In genomic region chr4:81988796-81989195, GRCm38 (mm10) we compare ENCODE assay signal across 26 mouse cellular contexts.
A peak's percentile ranks its signal among the peaks of the same experiment; 100 is the strongest.
DNase-seq lines count a peak whose midpoint lies in the region; ATAC-seq and TF ChIP-seq lines count a peak whose summit lies in the region.
"Had no signal": no experiment of that assay in that cellular context is flagged by ENCODE, and none has a peak within 500 bp of the region (broad histone marks: within the 10 kb centered on the region; RNA-seq: fewer than 3 reads in every experiment).

No protein-coding gene starts in this region.

- no peaks in the 10 kb centered on the region for H3K36me3 ChIP-seq in hindbrain, postnatal 0 days (ENCODE audit: insufficient read depth, low read length)
- no peaks in the 10 kb centered on the region for H3K36me3 ChIP-seq in hindbrain, embryonic 12.5 days
- no peaks in the 10 kb centered on the region for H3K36me3 ChIP-seq in midbrain, embryonic 14.5 days (ENCODE audit: control insufficient read depth, insufficient read depth, low read length)
- H3K36me3 ChIP-seq in midbrain, embryonic 10.5 days, result no peaks in the 10 kb centered on the region
- H3K36me3 ChIP-seq: embryonic facial prominence, embryonic 13.5 days; embryonic facial prominence, embryonic 15.5 days; forebrain, embryonic 10.5 days; forebrain, embryonic 12.5 days; G1E had no signal

- H3K4me2 ChIP-seq in hindbrain, postnatal 0 days (ENCODE audit: low read depth, low read length), result no peak overlapping the region
- H3K4me2 ChIP-seq in hindbrain, embryonic 12.5 days (replicated peaks), result no peak overlapping the region
- no peak overlapping the region for H3K4me2 ChIP-seq in midbrain, embryonic 14.5 days (ENCODE audit: low read length)
- H3K4me2 ChIP-seq: embryonic facial prominence, embryonic 13.5 days; embryonic facial prominence, embryonic 15.5 days; forebrain, embryonic 12.5 days had no signal

- DNase-seq in cerebellum, postnatal 10 days, result peak; percentile 31 to 50
- no peak for DNase-seq in cerebellum, adult 11-12 months
- peak; percentile 18 for DNase-seq in hindbrain, postnatal 0 days (ENCODE audit: low spot score)
- DNase-seq in midbrain, embryonic 14.5 days, result peak; percentile 53
- no peak for DNase-seq in midbrain, embryonic 10.5 days (ENCODE audit: low spot score)
- DNase-seq: adrenal gland, adult 8-10 months; adrenal gland, postnatal 14 days; adrenal gland, postnatal 36 days; B cell, adult 2 months; cerebellum, adult 11 months; cerebellum, adult 2 months; cerebellum, adult 9-10 months; cerebellum, postnatal 36 days; embryo, embryonic 11 days had no signal

- H3K27ac ChIP-seq in hindbrain, postnatal 0 days, result no peak overlapping the region
- H3K27ac ChIP-seq in hindbrain, embryonic 12.5 days, result no peak overlapping the region
- no peak overlapping the region for H3K27ac ChIP-seq in midbrain, embryonic 14.5 days (replicated peaks; ENCODE audit: low read depth, low read length)
- H3K27ac ChIP-seq in midbrain, embryonic 10.5 days (replicated peaks), result no peak overlapping the region
- H3K27ac ChIP-seq: embryonic facial prominence, embryonic 13.5 days; embryonic facial prominence, embryonic 15.5 days; forebrain, embryonic 10.5 days; forebrain, embryonic 12.5 days had no signal

- H3K9me3 ChIP-seq in hindbrain, postnatal 0 days (ENCODE audit: low read length), result no peaks in the 10 kb centered on the region
- H3K9me3 ChIP-seq in hindbrain, embryonic 12.5 days (replicated peaks), result no peaks in the 10 kb centered on the region
- no peaks in the 10 kb centered on the region for H3K9me3 ChIP-seq in midbrain, embryonic 14.5 days (ENCODE audit: control insufficient read depth, low read length)
- H3K9me3 ChIP-seq in midbrain, embryonic 10.5 days (replicated peaks), result no peaks in the 10 kb centered on the region
- H3K9me3 ChIP-seq: embryonic facial prominence, embryonic 13.5 days; embryonic facial prominence, embryonic 15.5 days; forebrain, embryonic 10.5 days; forebrain, embryonic 12.5 days; G1E had no signal

- 65% methylated on average over 2 of the region's 2 CpGs for WGBS in hindbrain, postnatal 0 days
- WGBS in hindbrain, embryonic 12.5 days, result 83% methylated on average over 2 of the region's 2 CpGs
- 78% methylated on average over 2 of the region's 2 CpGs for WGBS in midbrain, embryonic 14.5 days
- 89% methylated on average over 2 of the region's 2 CpGs for WGBS in midbrain, embryonic 10.5 days

- no peak overlapping the region for H3K9ac ChIP-seq in hindbrain, postnatal 0 days (replicated peaks; ENCODE audit: low read length)
- no peak overlapping the region for H3K9ac ChIP-seq in hindbrain, embryonic 12.5 days
- H3K9ac ChIP-seq in midbrain, embryonic 14.5 days (replicated peaks; ENCODE audit: low read length), result no peak overlapping the region
- H3K9ac ChIP-seq: embryonic facial prominence, embryonic 13.5 days; embryonic facial prominence, embryonic 15.5 days; forebrain, embryonic 12.5 days had no signal

- no peak overlapping the region for H3K4me3 ChIP-seq in hindbrain, postnatal 0 days (ENCODE audit: low read length)
- no peak overlapping the region for H3K4me3 ChIP-seq in hindbrain, embryonic 12.5 days
- no peak overlapping the region for H3K4me3 ChIP-seq in midbrain, embryonic 14.5 days (replicated peaks; ENCODE audit: low read depth, low read length)
- no peak overlapping the region for H3K4me3 ChIP-seq in midbrain, embryonic 10.5 days
- H3K4me3 ChIP-seq: embryonic facial prominence, embryonic 13.5 days; embryonic facial prominence, embryonic 15.5 days; erythroblast, embryonic 14.5 days; forebrain, embryonic 10.5 days; forebrain, embryonic 12.5 days had no signal

- TF ChIP-seq CTCF in hindbrain, postnatal 0 days (IDR thresholded peaks at IDR 0.05; ENCODE audit: low read depth), result no peak

- no peaks in the 10 kb centered on the region for H3K27me3 ChIP-seq in hindbrain, postnatal 0 days (ENCODE audit: insufficient read depth, low read length)
- H3K27me3 ChIP-seq in hindbrain, embryonic 12.5 days, result no peaks in the 10 kb centered on the region
- H3K27me3 ChIP-seq in midbrain, embryonic 14.5 days (ENCODE audit: control insufficient read depth, insufficient read depth, low read length), result no peaks in the 10 kb centered on the region
- no peaks in the 10 kb centered on the region for H3K27me3 ChIP-seq in midbrain, embryonic 10.5 days (ENCODE audit: low read depth, poor library complexity, severe bottlenecking)
- H3K27me3 ChIP-seq: CH12.LX; embryonic facial prominence, embryonic 13.5 days; embryonic facial prominence, embryonic 15.5 days; forebrain, embryonic 12.5 days; Patski had no signal

- ATAC-seq in hindbrain, postnatal 0 days, result no peak
- ATAC-seq in hindbrain, embryonic 12.5 days (ENCODE audit: low FRiP score), result no peak
- no peak for ATAC-seq in midbrain, embryonic 14.5 days (ENCODE audit: low FRiP score, low TSS enrichment)
- ATAC-seq: activated CD4-positive, CD25-positive, alpha-beta regulatory T cell, adult 4 months; CD4-positive, CD25-positive, alpha-beta regulatory T cell, adult 4 months; forebrain, embryonic 16.5 days; Patski had no signal

- H3K4me1 ChIP-seq in hindbrain, postnatal 0 days (ENCODE audit: insufficient read depth, low read length), result no peaks in the 10 kb centered on the region
- no peaks in the 10 kb centered on the region for H3K4me1 ChIP-seq in hindbrain, embryonic 12.5 days
- H3K4me1 ChIP-seq in midbrain, embryonic 14.5 days (ENCODE audit: control insufficient read depth, insufficient read depth, low read length), result no peaks in the 10 kb centered on the region
- no peaks in the 10 kb centered on the region for H3K4me1 ChIP-seq in midbrain, embryonic 10.5 days
- H3K4me1 ChIP-seq: embryonic facial prominence, embryonic 13.5 days; embryonic facial prominence, embryonic 15.5 days; forebrain, embryonic 10.5 days; forebrain, embryonic 12.5 days had no signal

Comparison
In these comparisons a context has a peak if more than half of its experiments do, and no peak if none do; other contexts are left out.
1. DNase-seq: peak in cerebellum, postnatal 10 days (2 of 2), hindbrain, postnatal 0 days (single experiment) and midbrain, embryonic 14.5 days (single experiment); none in cerebellum, adult 11-12 months (single experiment) and midbrain, embryonic 10.5 days (single experiment).